14 mouse cellular contexts compared by ENCODE assay signal in the genomic region with DNA sequence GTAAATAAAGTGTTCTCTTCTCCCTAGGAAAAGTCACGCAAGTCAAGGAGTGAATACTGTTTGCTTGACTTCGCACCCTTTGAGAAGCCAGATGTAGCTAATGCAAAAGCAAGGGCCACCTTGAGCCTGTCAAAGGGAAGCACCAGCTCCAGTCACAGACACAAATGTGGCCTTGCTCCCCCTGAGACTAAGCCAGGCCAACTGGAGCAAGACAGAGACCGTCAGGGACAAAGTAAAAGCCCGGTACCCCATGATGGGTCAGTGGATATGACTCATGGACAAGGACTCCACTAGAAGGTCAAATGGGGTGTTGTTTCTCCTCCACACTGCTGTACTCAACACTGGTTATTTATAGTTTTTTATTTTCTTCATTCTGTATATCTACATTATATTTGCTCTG.
"Had no signal": no experiment of that assay in that cellular context is flagged by ENCODE, and none has a peak within 500 bp of the region (broad histone marks: within the 10 kb centered on the region; RNA-seq: fewer than 3 reads in every experiment).

No protein-coding gene starts in this region.

- H3K27me3 ChIP-seq: liver, embryonic 13.5 days; midbrain, embryonic 12.5 days; midbrain, embryonic 15.5 days had no signal

- H3K4me3 ChIP-seq: left cerebral cortex, adult 2 months; liver, embryonic 13.5 days; midbrain, embryonic 12.5 days; midbrain, embryonic 15.5 days; myocyte had no signal

- H3K27ac ChIP-seq: left cerebral cortex, adult 2 months; liver, embryonic 13.5 days; midbrain, embryonic 12.5 days; midbrain, embryonic 15.5 days had no signal

- H3K9me3 ChIP-seq: liver, embryonic 13.5 days; midbrain, embryonic 12.5 days; midbrain, embryonic 15.5 days had no signal

- H3K9ac ChIP-seq: liver, embryonic 13.5 days; midbrain, embryonic 12.5 days; midbrain, embryonic 15.5 days had no signal

- H3K36me3 ChIP-seq: midbrain, embryonic 15.5 days had no signal

- DNase-seq: kidney, adult 18-20 months; kidney, adult 9 months; kidney, postnatal 14 days; layer of hippocampus, postnatal 36 days; liver, embryonic 13.5 days; lung, adult 2 months; lung, postnatal 14 days; lung, postnatal 4 days; thymus, adult 2 months; thymus, postnatal 25 days had no signal

- H3K4me1 ChIP-seq: midbrain, embryonic 12.5 days; midbrain, embryonic 15.5 days had no signal

- H3K4me2 ChIP-seq: liver, embryonic 13.5 days; midbrain, embryonic 12.5 days; midbrain, embryonic 15.5 days had no signal

- ATAC-seq: midbrain, embryonic 15.5 days had no signal
